Mouse (Mus musculus) olfactory bulb, adult 2 months (tissue): ENCODE results near the gene Gm3460.
"Not testable (repeated sequence)": the region's sequence is repeated elsewhere in the genome, so short reads cannot be mapped to it uniquely, and the experiment has no call there.

Source experiments
- CTCF ChIP-seq: fragments of 200-500 bp; IDR thresholded peaks from 2 replicates; pipeline ENCODE4 v1.5.1; 2012; ENCODE audit warnings: low read depth, mild to moderate bottlenecking, low read length, moderate library complexity; ENCODE audit not compliant: insufficient read depth
- POLR2A ChIP-seq: fragments of 200-500 bp; IDR thresholded peaks from 2 replicates; pipeline ENCODE4 v1.6.1; 2012; ENCODE audit warnings: mild to moderate bottlenecking, low read depth, low read length, moderate library complexity; ENCODE audit not compliant: insufficient read depth

DNA sequence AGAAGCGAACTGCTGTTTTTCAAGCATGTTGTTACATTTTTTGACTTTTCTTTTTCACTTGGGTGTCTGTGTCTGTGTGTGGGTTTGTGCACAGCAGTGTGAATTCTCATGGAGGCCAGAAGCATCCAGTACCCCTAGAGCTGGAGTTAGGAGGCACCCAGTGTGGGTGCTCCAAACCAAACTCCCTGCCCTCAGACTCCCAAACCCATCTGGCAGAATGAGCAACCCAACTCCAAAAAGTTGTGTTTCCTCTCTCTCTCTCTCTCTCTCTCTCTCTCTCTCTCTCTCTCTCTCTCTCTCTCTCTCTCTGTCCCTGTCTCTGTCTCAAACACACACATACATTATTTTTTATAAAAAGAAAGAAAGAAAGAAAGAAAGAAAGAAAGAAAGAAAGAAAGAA lies 15.8 kb downstream of the Gm3460 start:
- TF ChIP-seq POLR2A, CTCF: not testable (repeated sequence)
